Mouse (Mus musculus) embryo, embryonic 10.5 days (tissue): ENCODE measurements around the gene L1cam.

ENCODE experiments used
- DNase-seq: peaks from one replicate; pipeline ENCODE4 v3.0.0-alpha.2; 2015; ENCODE audit warnings: low spot score

Gene L1cam

GRCm38 (mm10) chrX:73895719-73896118 lies at the start of gene L1cam:
Gene L1cam, minus strand, starts transcription at chrX:73896105.
- peak; percentile 60 for DNase-seq

- no peak for DNase-seq
Measured at GRCm38 (mm10) chrX:73942294-73942693, 46.4 kb upstream of the L1cam start.

GRCm38 (mm10) chrX:73941860-73942259 lies 46.0 kb upstream of the L1cam start:
- DNase-seq: no peak

GRCm38 (mm10) chrX:73931871-73932270 lies 36.0 kb upstream of the L1cam start:
- no peak for DNase-seq

- DNase-seq: peak; percentile 78
Measured at GRCm38 (mm10) chrX:73930402-73931062, 34.6 kb upstream of the L1cam start, which contains the start of gene Renbp. Gene Renbp, minus strand, starts transcription at chrX:73930850.

- peak; percentile 26 for DNase-seq
Measured at GRCm38 (mm10) chrX:73922550-73922882, 26.6 kb upstream of the L1cam start.

GRCm38 (mm10) chrX:73921823-73922549 lies 26.1 kb upstream of the L1cam start, which contains the start of the genes Arhgap4 and Naa10:
Gene Arhgap4, minus strand, starts transcription at chrX:73921870.
Gene Naa10, minus strand, starts transcription at chrX:73921944.
- DNase-seq: peak; percentile 91

GRCm38 (mm10) chrX:73921285-73921822 lies 25.4 kb upstream of the L1cam start:
- no peak for DNase-seq

- no peak for DNase-seq
Measured at GRCm38 (mm10) chrX:73918631-73919030, 22.7 kb upstream of the L1cam start.

- DNase-seq: no peak
Measured at GRCm38 (mm10) chrX:73916945-73917344, 21.0 kb upstream of the L1cam start.

GRCm38 (mm10) chrX:73914827-73915703 lies 19.2 kb upstream of the L1cam start:
- peak; percentile 95 for DNase-seq

- no peak for DNase-seq
Measured at GRCm38 (mm10) chrX:73911588-73911987, 15.7 kb upstream of the L1cam start.

- no peak for DNase-seq
Measured at GRCm38 (mm10) chrX:73911156-73911555, 15.3 kb upstream of the L1cam start.

- no peak for DNase-seq
Measured at GRCm38 (mm10) chrX:73910451-73910850, 14.5 kb upstream of the L1cam start.

- no peak for DNase-seq
Measured at GRCm38 (mm10) chrX:73910049-73910448, 14.1 kb upstream of the L1cam start.

- DNase-seq: no peak
Measured at GRCm38 (mm10) chrX:73897959-73898358, 2.1 kb upstream of the L1cam start.

- DNase-seq: no peak
Measured at GRCm38 (mm10) chrX:73892833-73893232, 3.1 kb downstream of the L1cam start.

GRCm38 (mm10) chrX:73891551-73892152 lies 4.3 kb downstream of the L1cam start, which contains the start of gene Avpr2:
Gene Avpr2, plus strand, starts transcription at chrX:73892102.
- DNase-seq: no peak

GRCm38 (mm10) chrX:73881463-73881862 lies 14.4 kb downstream of the L1cam start:
- peak; percentile 28 for DNase-seq

- DNase-seq: peak; percentile 17
Measured at GRCm38 (mm10) chrX:73881036-73881427, 14.9 kb downstream of the L1cam start.

- peak; percentile 17 for DNase-seq
Measured at GRCm38 (mm10) chrX:73880194-73881035, 15.5 kb downstream of the L1cam start.
